Mouse (Mus musculus): ENCODE measurements at regions not wholly inside any gene's neighbourhood (a gene's known extent, or its start where the extent isn't known, plus 50 kb on each side); places are given as distances from the start of the nearest gene placed in this dataset.

DNA sequence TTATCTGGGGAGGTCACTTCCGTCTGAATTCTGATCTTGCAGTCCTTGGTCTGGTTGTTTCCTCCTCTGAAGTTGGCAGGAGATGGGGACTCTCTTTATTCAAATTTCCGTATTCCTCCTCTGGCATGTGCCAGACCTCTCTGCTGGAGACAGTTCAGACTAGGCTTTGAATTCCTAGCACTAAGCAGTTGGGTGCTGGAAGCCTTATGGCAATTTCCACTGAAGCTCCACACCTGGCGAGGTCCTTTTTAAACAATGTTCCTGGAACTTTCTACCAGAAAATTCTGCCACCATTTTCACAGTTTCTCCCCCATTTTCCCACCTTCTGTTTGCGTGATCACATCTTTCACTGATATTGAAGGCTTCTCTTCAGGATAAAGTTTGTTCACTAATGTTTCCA lies 205.7 kb upstream of the Tyrp1 start:
- peaks cover 28% of the 10 kb centered on the region for H3K9me3 ChIP-seq (replicated peaks; ENCODE audit: low read length)
- in situ Hi-C loops (cut with MboI; ENCODE audit: low pct_ligation_motif_present, low pct_unique_long_range_greater_than_20kb, low sequenced_read_pairs) (no loop called here), dilution Hi-C loops (cut with MboI; ENCODE audit: extremely low pct_ligation_motif_present, extremely low pct_unique_long_range_greater_than_20kb, low sequenced_read_pairs) (no loop called here)
- no peak for DNase-seq (ENCODE audit: extremely low read depth)
- H3K9ac ChIP-seq (ENCODE audit: insufficient read depth, low read depth): no peak overlapping the region
- H3K27me3 ChIP-seq (replicated peaks): no peaks in the 10 kb centered on the region
- no peaks in the 10 kb centered on the region for H3K36me3 ChIP-seq (replicated peaks in 1 of 2; ENCODE audit: control insufficient read depth in 1 of 2, insufficient read depth in 1 of 2, low read length in 1 of 2)
- no peak overlapping the region for H3K4me3 ChIP-seq (replicated peaks in 1 of 3; ENCODE audit: low read depth in 2 of 3, low read length in 2 of 3, poor library complexity in 1 of 3)
- no peaks in the 10 kb centered on the region for H3K4me1 ChIP-seq (ENCODE audit: control insufficient read depth in 1 of 2, insufficient read depth in 2 of 2)
- no peak overlapping the region for H3K27ac ChIP-seq (ENCODE audit: insufficient read depth, low read depth)
- TF ChIP-seq JUND (conservative IDR thresholded peaks at IDR 0.05; ENCODE audit: low read depth, low read length): no peak
- no peak for TF ChIP-seq MAX (IDR thresholded peaks at IDR 0.05; ENCODE audit: low read length)
- TF ChIP-seq KAT2A (IDR thresholded peaks at IDR 0.05; ENCODE audit: insufficient replicate concordance, low read length): no peak
- no peak for TF ChIP-seq MEF2A (IDR thresholded peaks at IDR 0.05; ENCODE audit: borderline replicate concordance, low read depth, low read length)
- TF ChIP-seq TCF12 (IDR thresholded peaks at IDR 0.05; ENCODE audit: low read depth, low read length): no peak
- no peak for TF ChIP-seq SMC3 (IDR thresholded peaks at IDR 0.05; ENCODE audit: low read depth, low read length)
- no peak for TF ChIP-seq GABPA (IDR thresholded peaks at IDR 0.05; ENCODE audit: insufficient replicate concordance, low read depth, low read length)
- TF ChIP-seq RAD21 (IDR thresholded peaks at IDR 0.05; ENCODE audit: low read depth, low read length): no peak
- TF ChIP-seq NRF1 (IDR thresholded peaks at IDR 0.05; ENCODE audit: low read depth, low read length): no peak
- TF ChIP-seq IRF4 (IDR thresholded peaks at IDR 0.05; ENCODE audit: low read depth, low read length): no peak
- no peak for TF ChIP-seq USF2 (conservative IDR thresholded peaks at IDR 0.05; ENCODE audit: low read depth, low read length)
- no peak overlapping the region for H3K4me2 ChIP-seq (ENCODE audit: insufficient read depth, low read depth, poor library complexity, severe bottlenecking)
- H3K79me2 ChIP-seq (replicated peaks; ENCODE audit: control insufficient read depth, extremely low read depth, insufficient read depth, poor library complexity, severe bottlenecking): no peaks in the 10 kb centered on the region

DNA sequence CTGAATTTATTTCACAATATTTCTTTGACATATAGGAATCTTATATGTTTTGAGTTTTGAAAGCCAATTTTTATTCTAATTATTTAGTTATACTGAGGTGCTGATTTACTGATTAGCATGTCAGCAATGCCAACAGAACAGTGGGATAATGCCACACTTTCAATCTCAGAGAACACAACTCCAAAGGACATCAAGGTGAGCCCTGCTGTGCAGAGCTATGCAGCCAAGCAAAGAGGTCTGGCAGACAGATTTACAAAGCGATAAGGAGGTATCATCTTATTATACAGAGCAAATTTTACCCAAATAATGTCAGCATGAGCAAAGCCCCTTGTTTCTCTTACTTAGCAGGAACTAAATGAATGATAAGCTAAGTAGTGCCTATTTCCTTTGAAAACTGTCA lies 204.7 kb upstream of the Tyrp1 start:
- peaks cover 28% of the 10 kb centered on the region for H3K9me3 ChIP-seq (replicated peaks; ENCODE audit: low read length)
- H3K4me1 ChIP-seq (ENCODE audit: control insufficient read depth in 1 of 2, insufficient read depth in 2 of 2): no peaks in the 10 kb centered on the region
- no peaks in the 10 kb centered on the region for H3K79me2 ChIP-seq (replicated peaks; ENCODE audit: control insufficient read depth, extremely low read depth, insufficient read depth, poor library complexity, severe bottlenecking)
- dilution Hi-C loops (cut with MboI; ENCODE audit: extremely low pct_ligation_motif_present, extremely low pct_unique_long_range_greater_than_20kb, low sequenced_read_pairs): no loop called here
- in situ Hi-C loops (cut with MboI; ENCODE audit: low pct_ligation_motif_present, low pct_unique_long_range_greater_than_20kb, low sequenced_read_pairs): no loop called here
- H3K27me3 ChIP-seq (replicated peaks): no peaks in the 10 kb centered on the region
- H3K36me3 ChIP-seq (replicated peaks in 1 of 2; ENCODE audit: control insufficient read depth in 1 of 2, insufficient read depth in 1 of 2, low read length in 1 of 2): no peaks in the 10 kb centered on the region
- no peak overlapping the region for H3K9ac ChIP-seq (ENCODE audit: insufficient read depth, low read depth)
- H3K4me3 ChIP-seq (replicated peaks in 1 of 3; ENCODE audit: low read depth in 2 of 3, low read length in 2 of 3, poor library complexity in 1 of 3): no peak overlapping the region
- no peak overlapping the region for H3K4me2 ChIP-seq (ENCODE audit: insufficient read depth, low read depth, poor library complexity, severe bottlenecking)
- no peak for DNase-seq (ENCODE audit: extremely low read depth)
- TF ChIP-seq MYC (IDR thresholded peaks at IDR 0.05; ENCODE audit: low read depth, low read length) (no peak), ZKSCAN1 (IDR thresholded peaks at IDR 0.05; ENCODE audit: borderline replicate concordance, low read depth, low read length) (no peak), ZMIZ1 (IDR thresholded peaks at IDR 0.05; ENCODE audit: low read depth, low read length) (no peak)
- H3K27ac ChIP-seq (ENCODE audit: insufficient read depth, low read depth): no peak overlapping the region

DNA sequence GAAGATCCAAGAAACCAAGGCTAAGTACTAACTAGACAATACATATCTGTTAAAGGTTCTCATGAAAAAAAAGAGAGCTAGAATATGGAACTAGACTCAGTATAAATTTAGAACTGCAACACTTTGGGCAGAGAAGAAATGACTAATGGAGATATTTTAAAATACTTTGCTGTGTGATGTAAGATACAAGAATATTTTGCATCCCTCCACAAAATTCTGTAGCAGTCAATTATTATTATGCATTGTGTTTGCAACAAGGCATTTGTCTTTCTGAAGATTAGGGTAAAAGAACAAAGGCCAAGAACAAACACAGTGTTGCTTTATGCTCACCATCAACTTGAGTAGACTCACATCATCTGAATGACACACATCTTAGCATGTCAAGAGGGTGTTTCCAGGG lies 203.7 kb upstream of the Tyrp1 start:
- dilution Hi-C loops (cut with MboI; ENCODE audit: extremely low pct_ligation_motif_present, extremely low pct_unique_long_range_greater_than_20kb, low sequenced_read_pairs): no loop called here

More for the DNA sequence above, 203.7 kb upstream of the Tyrp1 start:
- no peak for DNase-seq (ENCODE audit: extremely low read depth)
- TF ChIP-seq NELFE (IDR thresholded peaks at IDR 0.05; ENCODE audit: low read depth, low read length) (no peak), JUN (IDR thresholded peaks at IDR 0.05; ENCODE audit: insufficient read depth, low read depth, low read length) (no peak), CHD2 (IDR thresholded peaks at IDR 0.05; ENCODE audit: low read length) (no peak), USF2 (conservative IDR thresholded peaks at IDR 0.05; ENCODE audit: low read depth, low read length) (no peak), POLR2A (IDR thresholded peaks at IDR 0.05; ENCODE audit: low read depth, low read length) (no peak), KAT2A (IDR thresholded peaks at IDR 0.05; ENCODE audit: insufficient replicate concordance, low read length) (no peak), MYC (IDR thresholded peaks at IDR 0.05; ENCODE audit: low read depth, low read length) (no peak), E2F4 (IDR thresholded peaks at IDR 0.05; ENCODE audit: insufficient replicate concordance, low read depth, low read length) (no peak), PAX5 (IDR thresholded peaks at IDR 0.05; ENCODE audit: low read length) (no peak), GABPA (IDR thresholded peaks at IDR 0.05; ENCODE audit: insufficient replicate concordance, low read depth, low read length) (no peak), EP300 (IDR thresholded peaks at IDR 0.05; ENCODE audit: low read length) (no peak)
- no peaks in the 10 kb centered on the region for H3K36me3 ChIP-seq (replicated peaks in 1 of 2; ENCODE audit: control insufficient read depth in 1 of 2, insufficient read depth in 1 of 2, low read length in 1 of 2)
- no peak overlapping the region for H3K27ac ChIP-seq (ENCODE audit: insufficient read depth, low read depth)
- H3K79me2 ChIP-seq (replicated peaks; ENCODE audit: control insufficient read depth, extremely low read depth, insufficient read depth, poor library complexity, severe bottlenecking): no peaks in the 10 kb centered on the region
- no peak overlapping the region for H3K4me2 ChIP-seq (ENCODE audit: insufficient read depth, low read depth, poor library complexity, severe bottlenecking)
- no peaks in the 10 kb centered on the region for H3K4me1 ChIP-seq (ENCODE audit: control insufficient read depth in 1 of 2, insufficient read depth in 2 of 2)
- peaks cover 28% of the 10 kb centered on the region for H3K9me3 ChIP-seq (replicated peaks; ENCODE audit: low read length)
- in situ Hi-C loops (cut with MboI; ENCODE audit: low pct_ligation_motif_present, low pct_unique_long_range_greater_than_20kb, low sequenced_read_pairs): no loop called here
- H3K9ac ChIP-seq (ENCODE audit: insufficient read depth, low read depth): no peak overlapping the region
- H3K4me3 ChIP-seq (replicated peaks in 1 of 3; ENCODE audit: low read depth in 2 of 3, low read length in 2 of 3, poor library complexity in 1 of 3): no peak overlapping the region
- H3K27me3 ChIP-seq (replicated peaks): no peaks in the 10 kb centered on the region
